8 mouse cellular contexts compared by ENCODE assay signal in the genomic region with DNA sequence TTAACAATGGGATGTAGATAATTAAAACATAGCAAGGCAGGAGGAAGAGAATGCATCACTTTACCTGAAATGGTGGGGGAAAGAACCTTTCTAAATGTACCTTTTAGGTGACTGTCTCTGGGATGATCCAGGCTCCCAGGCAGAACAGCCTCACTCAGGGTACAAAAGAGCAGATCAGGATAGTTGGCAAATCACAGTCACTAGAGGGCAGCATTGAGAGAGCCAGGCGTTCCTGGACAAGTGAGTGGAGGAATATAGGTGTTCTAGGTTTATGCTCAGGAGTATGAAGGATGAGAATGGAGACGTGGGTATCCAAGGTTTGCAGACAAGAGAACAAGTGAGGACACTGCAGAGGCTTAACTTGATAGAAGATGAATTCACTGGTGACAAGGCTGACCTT.
DNase-seq lines count a peak whose midpoint lies in the region; ATAC-seq lines count a peak whose summit lies in the region.

No protein-coding gene starts in this region.

- no peak overlapping the region for H3K4me3 ChIP-seq in heart, embryonic 12.5 days
- no peak overlapping the region for H3K4me3 ChIP-seq in heart, embryonic 11.5 days (ENCODE audit: low read depth, low read length)

- WGBS in heart, embryonic 12.5 days, result 11% methylated on average over 2 of the region's 2 CpGs
- 12% methylated on average over 2 of the region's 2 CpGs for WGBS in heart, embryonic 11.5 days (ENCODE audit: insufficient replicate concordance)

- peak; percentile 85 for DNase-seq in heart, adult 11 months
- peak; percentile 26 to 36 for DNase-seq in adrenal gland, adult 18-20 months (ENCODE audit: low spot score in 2 of 2)
- peak; percentile 72 for DNase-seq in embryo, embryonic 11 days
- peak; percentile 63 for DNase-seq in layer of hippocampus, adult 11-12 months (ENCODE audit: low spot score)
- DNase-seq in lung, adult 18-20 months, result peak; percentile 13 to 38
- DNase-seq in right cerebral cortex, postnatal 10 days (ENCODE audit: low spot score in 2 of 2), result peak; percentile 22 to 39

- H3K4me1 ChIP-seq in heart, embryonic 12.5 days (replicated peaks), result no peaks in the 10 kb centered on the region
- no peaks in the 10 kb centered on the region for H3K4me1 ChIP-seq in heart, embryonic 11.5 days (ENCODE audit: control insufficient read depth, insufficient read depth, low read length)

- H3K27me3 ChIP-seq in heart, embryonic 12.5 days (replicated peaks), result no peaks in the 10 kb centered on the region
- no peaks in the 10 kb centered on the region for H3K27me3 ChIP-seq in heart, embryonic 11.5 days (ENCODE audit: control insufficient read depth, insufficient read depth, low read length)

- H3K4me2 ChIP-seq in heart, embryonic 12.5 days, result no peak overlapping the region
- no peak overlapping the region for H3K4me2 ChIP-seq in heart, embryonic 11.5 days

- no peak overlapping the region for H3K27ac ChIP-seq in heart, embryonic 12.5 days (ENCODE audit: poor library complexity, severe bottlenecking)
- H3K27ac ChIP-seq in heart, embryonic 11.5 days (ENCODE audit: low read depth, low read length), result no peak overlapping the region

- H3K36me3 ChIP-seq in heart, embryonic 12.5 days, result no peaks in the 10 kb centered on the region
- H3K36me3 ChIP-seq in heart, embryonic 11.5 days (ENCODE audit: control insufficient read depth, insufficient read depth, low read length), result no peaks in the 10 kb centered on the region

- no peaks in the 10 kb centered on the region for H3K9me3 ChIP-seq in heart, embryonic 12.5 days (replicated peaks)
- no peaks in the 10 kb centered on the region for H3K9me3 ChIP-seq in heart, embryonic 11.5 days (replicated peaks; ENCODE audit: control insufficient read depth, low read length)

- ATAC-seq in heart, embryonic 12.5 days (ENCODE audit: insufficient number of reproducible peaks, low FRiP score), result no peak
- ATAC-seq in heart, embryonic 11.5 days (replicated peaks; ENCODE audit: insufficient number of reproducible peaks, low FRiP score, low TSS enrichment), result peak; percentile 67; the same call in 1 of the 2 replicates

- H3K9ac ChIP-seq in heart, embryonic 12.5 days, result no peak overlapping the region
- no peak overlapping the region for H3K9ac ChIP-seq in heart, embryonic 11.5 days (ENCODE audit: low read depth, low read length)

Comparison
In these comparisons a context has a peak if more than half of its experiments do, and no peak if none do; other contexts are left out.
1. DNase-seq: peak in every context shown above with its lines; median percentile 85 in heart, adult 11 months; 72 in embryo, embryonic 11 days; 63 in layer of hippocampus, adult 11-12 months; 31 in adrenal gland, adult 18-20 months; 30 in right cerebral cortex, postnatal 10 days; 26 in lung, adult 18-20 months.